In genomic region chr10:24149135-24149781, GRCm38 (mm10) we compare ENCODE assay signal across 8 mouse cellular contexts. TPM values are rescaled to one million over a fixed set of nuclear protein-coding genes. Genes with fewer than 3 reads are reported as not detected.
DNase-seq lines count a peak whose midpoint lies in the region; ATAC-seq lines count a peak whose summit lies in the region.

Gene Stx7, plus strand, starts transcription at chr10:24149302.

- peak within 1 kb of the TSS; percentile 91 for H3K9ac ChIP-seq in heart, embryonic 14.5 days (ENCODE audit: low read length)
- peak within 1 kb of the TSS; percentile 84 for H3K9ac ChIP-seq in liver, embryonic 13.5 days
- peak within 1 kb of the TSS; percentile 82 for H3K9ac ChIP-seq in stomach, embryonic 16.5 days (ENCODE audit: low read length)

- ATAC-seq in heart, embryonic 14.5 days (ENCODE audit: insufficient number of reproducible peaks, insufficient read depth, low FRiP score, low read depth): peak; percentile 96
- ATAC-seq in liver, embryonic 13.5 days (ENCODE audit: low read depth): peak; percentile 98
- peak; percentile 95 for ATAC-seq in stomach, embryonic 16.5 days (ENCODE audit: insufficient read depth, low FRiP score)

- H3K27ac ChIP-seq in brown adipose tissue, adult 24 weeks (replicated peaks; ENCODE audit: low read depth, low read length): peak within 1 kb of the TSS; percentile 60
- peak within 1 kb of the TSS; percentile 79 to 80 for H3K27ac ChIP-seq in heart, embryonic 14.5 days (replicated peaks in 1 of 2; ENCODE audit: control insufficient read depth in 1 of 2, insufficient read depth in 1 of 2, low read depth in 2 of 2, low read length in 2 of 2)
- peak within 1 kb of the TSS; percentile 79 for H3K27ac ChIP-seq in liver, embryonic 13.5 days
- peak within 1 kb of the TSS; percentile 40 for H3K27ac ChIP-seq in stomach, embryonic 16.5 days (ENCODE audit: low read length)

- no peaks in the 10 kb centered on the region; the same call in 1 of the 2 replicates for H3K4me1 ChIP-seq in brown adipose tissue, adult 24 weeks (ENCODE audit: control insufficient read depth, insufficient read depth, insufficient read length, low read length)
- H3K4me1 ChIP-seq in heart, embryonic 14.5 days (ENCODE audit: control insufficient read depth in 2 of 2, insufficient read depth in 2 of 2, low read length in 2 of 2): peaks cover 0 to 12% of the 10 kb centered on the region in 2 experiments; a peak in 1 of 4 replicates
- H3K4me1 ChIP-seq in liver, embryonic 13.5 days (replicated peaks): peaks cover 31% of the 10 kb centered on the region
- H3K4me1 ChIP-seq in stomach, embryonic 16.5 days (ENCODE audit: control insufficient read depth, insufficient read depth, low read length): peaks cover 13% of the 10 kb centered on the region

- no peaks in the 10 kb centered on the region for H3K9me3 ChIP-seq in heart, embryonic 14.5 days (ENCODE audit: control insufficient read depth, low read length)
- no peaks in the 10 kb centered on the region for H3K9me3 ChIP-seq in liver, embryonic 13.5 days (replicated peaks)
- no peaks in the 10 kb centered on the region for H3K9me3 ChIP-seq in stomach, embryonic 16.5 days (replicated peaks; ENCODE audit: control insufficient read depth, low read length)

- H3K4me3 ChIP-seq in brown adipose tissue, adult 24 weeks (ENCODE audit: insufficient read depth, low read depth, low read length): peak within 1 kb of the TSS; percentile 84
- H3K4me3 ChIP-seq in heart, embryonic 14.5 days (ENCODE audit: control insufficient read depth in 1 of 2, insufficient read depth in 1 of 2, low read depth in 1 of 2, low read length in 2 of 2): peak within 1 kb of the TSS; percentile 76 to 99
- peak within 1 kb of the TSS; percentile 78 for H3K4me3 ChIP-seq in liver, embryonic 13.5 days (replicated peaks)
- peak within 1 kb of the TSS; percentile 87 for H3K4me3 ChIP-seq in stomach, embryonic 16.5 days (replicated peaks; ENCODE audit: low read length)

- H3K27me3 ChIP-seq in heart, embryonic 14.5 days (ENCODE audit: control insufficient read depth, insufficient read depth, low read length): no peaks in the 10 kb centered on the region
- no peaks in the 10 kb centered on the region for H3K27me3 ChIP-seq in liver, embryonic 13.5 days
- H3K27me3 ChIP-seq in stomach, embryonic 16.5 days (ENCODE audit: control insufficient read depth, insufficient read depth, low read length): no peaks in the 10 kb centered on the region

- DNase-seq in CD4-positive, CD25-positive, alpha-beta regulatory T cell, adult 2 months (ENCODE audit: low read depth, low spot score): peak; percentile 95
- peak; percentile 72 for DNase-seq in fibroblast of lung, adult 2 months (ENCODE audit: low read depth)
- DNase-seq in kidney, postnatal 14 days: peak; percentile 96
- DNase-seq in liver, embryonic 13.5 days: peak; percentile 92
- peak; percentile 87 for DNase-seq in neural tube, embryonic 10.5 days (ENCODE audit: extremely low spot score, low spot score)

- H3K36me3 ChIP-seq in heart, embryonic 14.5 days (ENCODE audit: control insufficient read depth, insufficient read depth, low read length): peaks cover 17% of the 10 kb centered on the region
- peaks cover 8% of the 10 kb centered on the region; the same call in 1 of the 2 replicates for H3K36me3 ChIP-seq in liver, embryonic 13.5 days
- H3K36me3 ChIP-seq in stomach, embryonic 16.5 days (ENCODE audit: control insufficient read depth, insufficient read depth, low read length): no peaks in the 10 kb centered on the region

- H3K4me2 ChIP-seq in heart, embryonic 14.5 days (ENCODE audit: low read length): peak within 1 kb of the TSS; percentile 69
- H3K4me2 ChIP-seq in liver, embryonic 13.5 days: peak within 1 kb of the TSS; percentile 81
- peak within 1 kb of the TSS; percentile 55 for H3K4me2 ChIP-seq in stomach, embryonic 16.5 days (ENCODE audit: low read depth, low read length)

- 0% methylated on average over 44 of the region's 45 CpGs for WGBS in heart, embryonic 14.5 days
- WGBS in liver, embryonic 13.5 days (ENCODE audit: insufficient replicate concordance): under 1% methylated on average over 42 of the region's 45 CpGs
- WGBS in stomach, embryonic 16.5 days: under 1% methylated on average over 44 of the region's 45 CpGs

RNA-seq across cellular contexts. Expression of gene Stx7, which starts in this region (rescaled TPM):
- polyA plus RNA-seq in brown adipose tissue, adult 24 weeks (2012; ENCODE audit: insufficient read depth, insufficient read length, missing spikeins): 35.7 and 40.4 TPM in 2 replicates
- 87.4 and 91.7 TPM in 2 replicates for polyA plus RNA-seq in heart, embryonic 14.5 days (2014; fragmentation: Nextera tagmentation; extraction: Ambion mirVana)
- 31.6 and 37.1 TPM in 2 replicates for polyA plus RNA-seq in liver, embryonic 13.5 days (2015; fragmentation: Nextera tagmentation; extraction: Ambion mirVana)
- 102 TPM in 2 replicates for polyA plus RNA-seq in stomach, embryonic 16.5 days (2015; fragmentation: Nextera tagmentation; extraction: Ambion mirVana)

Comparison
In these comparisons a context has a peak if more than half of its experiments do, and no peak if none do; other contexts are left out.
1. Peak in every context shown above with its lines: DNase-seq, ATAC-seq, H3K4me3 ChIP-seq and H3K27ac ChIP-seq.